Mouse (Mus musculus) adrenal gland, postnatal 4 days (tissue): ENCODE results near the gene Nsd2. TPM values are rescaled to one million over a fixed set of nuclear protein-coding genes. Genes with fewer than 3 reads are reported as not detected.

Experiments used
- DNase-seq, 2 experiments: peaks; one replicate each; pipeline ENCODE4 v3.0.0; 2021 to 2022; ENCODE audit warnings: low spot score in 2 of 2, mixed read lengths in 2 of 2
- long read RNA-seq, 2 experiments: library from polyadenylated mRNA; stranded (forward); transcript quantifications; one replicate each; pipeline ENCODE4 v2.0.0; 2021
- total RNA-seq, 2 experiments: library from RNA; stranded (reverse); gene quantifications; 2 replicates each; pipeline ENCODE4 v1.2.3; 2021

Nsd2 gene
- 10 to 100 TPM; 82.7 to 96.3 TPM for total RNA-seq
- long read RNA-seq, experiment 1, partial matches to known transcripts: 1 of 7 reads
- long read RNA-seq, experiment 1, other reads (novel, unspliced or antisense): 6 of 7 reads
- long read RNA-seq, experiment 2, full-length matches to known transcripts: 5 of 45 reads
- long read RNA-seq, experiment 2, partial matches to known transcripts: 11 of 45 reads
- long read RNA-seq, experiment 2, other reads (novel, unspliced or antisense): 29 of 45 reads

- DNase-seq: peak; percentile 70 to 75
Observed at GRCm38 (mm10) chr5:33819876-33820732, at the start of gene Nsd2. Gene Nsd2 (plus strand): TSS chr5:33820725.

- DNase-seq: no peak
Observed at GRCm38 (mm10) chr5:33777195-33777594, 43.3 kb upstream of the Nsd2 start.

GRCm38 (mm10) chr5:33781964-33782344, 38.6 kb upstream of the Nsd2 start:
- DNase-seq: no peak

- DNase-seq: peak; percentile 80 to 90
Observed at GRCm38 (mm10) chr5:33782345-33782998, 38.1 kb upstream of the Nsd2 start, which contains the start of gene Letm1. Gene Letm1 (minus strand): TSS chr5:33782817.

- DNase-seq: no peak
Observed at GRCm38 (mm10) chr5:33782999-33783390, 37.5 kb upstream of the Nsd2 start.

- DNase-seq: no peak
Observed at GRCm38 (mm10) chr5:33791912-33792643, 28.4 kb upstream of the Nsd2 start.

- DNase-seq: no peak
Observed at GRCm38 (mm10) chr5:33803337-33803736, 17.2 kb upstream of the Nsd2 start.

- DNase-seq: no peak
Observed at GRCm38 (mm10) chr5:33811519-33811918, 9.0 kb upstream of the Nsd2 start.

GRCm38 (mm10) chr5:33816008-33816725, 4.4 kb upstream of the Nsd2 start:
- DNase-seq: no peak

GRCm38 (mm10) chr5:33818104-33818503, 2.4 kb upstream of the Nsd2 start:
- no peak for DNase-seq

- DNase-seq: no peak
Observed at GRCm38 (mm10) chr5:33819141-33819875, 1.2 kb upstream of the Nsd2 start.

GRCm38 (mm10) chr5:33820733-33821621, 452 bp downstream of the Nsd2 start:
- DNase-seq: peak; percentile 40 to 41

GRCm38 (mm10) chr5:33821901-33822427, 1.4 kb downstream of the Nsd2 start:
- DNase-seq: no peak

GRCm38 (mm10) chr5:33822456-33822855, 1.9 kb downstream of the Nsd2 start:
- no peak for DNase-seq

GRCm38 (mm10) chr5:33826001-33826400, 5.5 kb downstream of the Nsd2 start:
- no peak for DNase-seq

- DNase-seq: no peak
Observed at GRCm38 (mm10) chr5:33828107-33828506, 7.6 kb downstream of the Nsd2 start.

- DNase-seq: no peak
Observed at GRCm38 (mm10) chr5:33829958-33830357, 9.4 kb downstream of the Nsd2 start.

- DNase-seq: no peak
Observed at GRCm38 (mm10) chr5:33830832-33831231, 10.3 kb downstream of the Nsd2 start.

- DNase-seq: no peak
Observed at GRCm38 (mm10) chr5:33841331-33841730, 20.8 kb downstream of the Nsd2 start.
